Mouse (Mus musculus): Measurements from ENCODE around the gene 4930503E14Rik.
"Not testable (repeated sequence)": the region's sequence is repeated elsewhere in the genome, so short reads cannot be mapped to it uniquely, and the experiment has no call there.

The 4930503E14Rik gene

DNA sequence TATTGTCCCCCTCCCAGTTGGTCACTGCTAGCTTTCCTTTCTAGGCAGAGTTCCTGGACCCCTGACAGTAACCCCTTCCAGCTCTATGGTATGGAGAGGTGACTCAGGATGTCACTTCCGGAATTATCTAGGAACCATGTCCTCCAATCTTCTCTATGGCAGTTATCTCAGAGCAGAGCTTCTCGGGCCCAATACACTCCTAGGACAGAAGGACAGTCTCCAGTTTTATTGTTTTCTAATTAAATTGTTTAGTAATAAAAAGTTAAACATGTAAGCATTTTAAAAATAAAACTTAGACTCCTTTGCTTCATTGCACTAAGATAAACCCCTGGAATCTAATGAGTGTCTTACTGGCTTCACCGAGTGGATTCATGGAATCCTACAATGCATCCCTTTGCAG is at the start of gene 4930503E14Rik:
Gene 4930503E14Rik, minus strand, starts transcription at position 101 of the 400 bp plus-strand sequence.
- not testable (repeated sequence) for DNase-seq (ENCODE audit: low spot score)

- DNase-seq (ENCODE audit: low spot score), result no peak
These were observed 35.0 kb upstream of the 4930503E14Rik start for GRCm38 (mm10) chr14:44248039-44248438.

- DNase-seq (ENCODE audit: low spot score), result not testable (repeated sequence)
These were observed 15.7 kb downstream of the 4930503E14Rik start, which contains the start of gene Gm8212 for GRCm38 (mm10) chr14:44197361-44197760. Gene Gm8212 (plus strand): TSS chr14:44197661.

DNA sequence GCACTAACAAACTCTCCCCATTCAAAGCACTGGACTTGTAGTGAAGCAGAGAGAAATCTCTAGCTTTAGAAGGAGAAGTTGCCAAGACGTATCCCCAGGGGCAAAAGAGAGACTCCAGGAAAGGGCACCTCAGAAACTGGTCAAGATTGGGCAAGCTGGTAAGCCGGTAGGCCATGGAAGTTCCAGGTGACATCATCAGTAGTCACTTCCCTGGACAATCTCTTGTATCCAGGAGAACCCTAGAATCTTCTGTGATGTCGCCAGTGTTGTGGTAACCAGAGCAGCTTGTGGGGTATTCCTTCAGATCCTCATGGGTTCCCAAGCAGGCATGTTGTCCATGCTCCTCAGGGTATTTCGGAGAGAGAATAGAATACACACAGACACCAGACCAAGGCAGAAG is 89.5 kb downstream of the 4930503E14Rik start, which contains the start of gene Gm3327:
Gene Gm3327, plus strand, starts transcription at position 301 of the 400 bp plus-strand sequence.
- DNase-seq (ENCODE audit: low spot score), result not testable (repeated sequence)
